Mouse (Mus musculus): ENCODE results near the gene Tom1l2.

Tom1l2 gene

DNA sequence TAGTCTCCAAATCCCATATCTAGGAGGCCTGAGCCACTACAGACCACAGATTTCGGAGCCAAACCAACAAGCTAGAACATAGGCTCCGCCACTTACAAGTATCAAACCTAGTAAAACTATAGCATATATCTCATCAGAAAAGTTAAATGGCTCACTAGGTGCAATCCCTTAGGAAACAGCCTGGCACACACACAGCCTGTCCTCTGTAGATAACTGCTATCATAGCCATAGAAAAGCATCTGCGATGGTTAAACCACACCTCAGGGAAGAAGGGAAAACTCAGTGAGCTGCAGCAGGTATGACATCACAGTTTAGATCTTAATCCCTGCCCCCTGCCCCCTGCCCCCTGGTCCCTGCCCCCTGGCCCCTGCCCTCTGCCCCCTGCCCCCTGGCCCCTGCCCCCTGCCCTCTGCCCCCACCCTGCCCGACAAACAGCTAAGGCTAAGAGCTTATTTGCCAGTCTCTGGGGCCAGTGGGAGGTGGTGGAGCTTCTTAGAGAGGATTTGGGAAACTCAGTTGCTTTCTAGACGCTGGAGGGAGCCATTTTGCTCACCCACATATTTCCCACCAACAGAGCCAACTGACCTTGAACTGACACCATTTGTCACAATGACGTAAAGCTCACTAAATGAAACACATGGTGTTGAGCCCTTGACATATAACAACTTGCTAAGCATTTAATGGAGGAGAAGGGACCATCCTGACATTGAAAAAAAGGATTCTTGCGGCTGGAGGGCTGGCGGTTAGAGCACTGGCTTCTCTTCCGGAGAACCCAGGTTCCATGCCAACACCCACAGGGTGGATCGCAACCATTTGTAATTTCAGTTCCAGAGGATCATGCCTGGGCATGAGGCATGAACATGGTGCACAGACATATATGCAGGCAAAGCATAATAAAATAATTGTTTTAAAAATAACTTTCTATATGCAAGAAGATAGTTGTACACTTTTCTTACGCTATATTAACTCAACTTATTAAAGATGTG, 72.0 kb downstream of the Tom1l2 start:
- Histone ChIP-seq H3K4me3 (replicated peaks; ENCODE audit: low read length) (no peak overlapping the region), H3K36me3 (ENCODE audit: insufficient read depth, low read length) (peaks cover 3% of the 10 kb centered on the region; the same call in 1 of the 2 replicates), H3K4me1 (replicated peaks; ENCODE audit: low read depth, low read length) (peaks cover 4% of the 10 kb centered on the region; the same call in 1 of the 2 replicates), H3K27me3 (ENCODE audit: insufficient read depth, low read length) (no peaks in the 10 kb centered on the region), H3K9me3 (ENCODE audit: low read length) (no peaks in the 10 kb centered on the region)
- TF ChIP-seq NANOG (IDR thresholded peaks at IDR 0.05; ENCODE audit: borderline replicate concordance, low read length) (no peak), POU5F1 (IDR thresholded peaks at IDR 0.05; ENCODE audit: borderline replicate concordance, low read length) (no peak), CTCF (conservative IDR thresholded peaks at IDR 0.05; ENCODE audit: low read length) (no peak)

DNA sequence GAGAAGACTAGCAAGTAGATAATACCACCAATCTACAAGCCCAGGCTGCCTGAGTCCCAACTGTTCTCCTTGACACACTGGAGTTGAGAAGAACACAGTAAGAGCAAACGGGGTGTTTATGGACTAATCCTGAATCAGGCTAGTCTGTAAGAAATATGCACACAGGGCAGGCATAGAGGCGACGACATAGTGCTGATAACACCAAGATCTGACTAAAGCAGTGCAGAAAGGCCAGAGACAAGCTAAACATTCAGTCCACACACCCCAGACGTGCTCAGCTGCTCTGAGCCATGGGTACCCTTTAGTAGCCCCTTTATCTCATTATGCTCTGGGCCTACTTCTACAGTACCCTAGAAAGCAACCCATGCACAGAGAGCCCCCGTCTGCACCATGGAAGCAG, 73.2 kb downstream of the Tom1l2 start:
- TF ChIP-seq NANOG (IDR thresholded peaks at IDR 0.05; ENCODE audit: borderline replicate concordance, low read length) = no peak
- TF ChIP-seq CTCF (conservative IDR thresholded peaks at IDR 0.05; ENCODE audit: low read length) = no peak
- TF ChIP-seq POU5F1 (IDR thresholded peaks at IDR 0.05; ENCODE audit: borderline replicate concordance, low read length) = no peak

DNA sequence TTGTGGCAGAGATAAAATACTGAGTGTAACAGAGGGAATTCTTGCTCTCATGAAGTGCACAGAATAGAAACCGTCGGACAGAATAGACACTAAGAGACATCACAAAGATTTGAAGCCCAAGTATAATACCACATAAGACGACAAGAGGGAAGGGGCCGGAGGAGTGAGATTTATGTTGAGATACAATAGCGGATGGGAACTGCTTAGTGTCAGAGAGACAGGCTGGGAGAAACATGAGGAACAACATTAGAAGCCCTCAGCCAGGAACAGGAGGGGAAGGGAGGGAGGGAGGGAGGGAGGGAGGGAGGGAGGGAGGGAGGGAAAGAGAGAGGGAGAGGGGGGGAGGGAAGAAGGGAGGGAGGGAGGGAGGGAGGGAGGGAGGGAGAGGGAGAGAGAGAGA, 74.9 kb downstream of the Tom1l2 start:
- TF ChIP-seq POU5F1 (IDR thresholded peaks at IDR 0.05; ENCODE audit: borderline replicate concordance, low read length) (no peak), CTCF (conservative IDR thresholded peaks at IDR 0.05; ENCODE audit: low read length) (no peak), NANOG (IDR thresholded peaks at IDR 0.05; ENCODE audit: borderline replicate concordance, low read length) (no peak)
- Histone ChIP-seq H3K9me3 (ENCODE audit: low read length) (no peaks in the 10 kb centered on the region), H3K4me1 (replicated peaks; ENCODE audit: low read depth, low read length) (peaks cover 4% of the 10 kb centered on the region; the same call in 1 of the 2 replicates), H3K4me3 (replicated peaks; ENCODE audit: low read length) (no peak overlapping the region), H3K27me3 (ENCODE audit: insufficient read depth, low read length) (no peaks in the 10 kb centered on the region), H3K36me3 (ENCODE audit: insufficient read depth, low read length) (peaks cover 11% of the 10 kb centered on the region)

More for the DNA sequence above, 73.2 kb downstream of the Tom1l2 start:
- Histone ChIP-seq H3K9me3 (ENCODE audit: low read length) (no peaks in the 10 kb centered on the region), H3K4me1 (replicated peaks; ENCODE audit: low read depth, low read length) (peaks cover 4% of the 10 kb centered on the region; the same call in 1 of the 2 replicates), H3K4me3 (replicated peaks; ENCODE audit: low read length) (no peak overlapping the region), H3K27me3 (ENCODE audit: insufficient read depth, low read length) (no peaks in the 10 kb centered on the region), H3K36me3 (ENCODE audit: insufficient read depth, low read length) (peaks cover 6% of the 10 kb centered on the region)

DNA sequence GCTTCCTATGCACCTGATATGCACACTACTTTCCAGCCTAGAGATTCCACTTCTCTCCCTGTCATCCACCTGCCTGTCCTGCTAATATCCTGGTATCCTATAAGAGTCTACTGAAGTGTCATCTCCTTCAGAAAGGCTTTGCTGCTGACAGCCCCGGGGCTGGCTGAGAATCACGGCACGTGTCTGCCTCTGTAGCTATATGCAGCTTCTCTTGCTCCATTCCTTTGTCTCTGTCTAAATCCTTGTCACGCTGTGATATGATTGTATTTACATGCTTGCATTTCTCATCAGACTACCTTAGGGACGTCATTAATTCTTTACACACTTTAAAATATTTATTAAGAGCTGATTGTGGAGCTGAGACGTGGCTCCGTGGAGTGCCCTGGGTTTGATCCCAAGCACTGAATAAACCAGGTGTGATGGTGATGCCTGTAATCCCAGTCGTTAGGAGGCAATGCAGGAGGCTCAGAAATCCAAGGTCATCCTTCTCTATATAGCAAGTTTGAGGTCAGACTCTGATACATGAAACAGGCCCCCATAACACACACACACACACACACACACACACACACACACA, 75.5 kb downstream of the Tom1l2 start:
- Histone ChIP-seq H3K27me3 (ENCODE audit: insufficient read depth, low read length) (no peaks in the 10 kb centered on the region), H3K4me3 (replicated peaks; ENCODE audit: low read length) (no peak overlapping the region), H3K36me3 (ENCODE audit: insufficient read depth, low read length) (peaks cover 11% of the 10 kb centered on the region), H3K9me3 (ENCODE audit: low read length) (no peaks in the 10 kb centered on the region), H3K4me1 (replicated peaks; ENCODE audit: low read depth, low read length) (peaks cover 4% of the 10 kb centered on the region; the same call in 1 of the 2 replicates)
- TF ChIP-seq NANOG (IDR thresholded peaks at IDR 0.05; ENCODE audit: borderline replicate concordance, low read length) (no peak), CTCF (conservative IDR thresholded peaks at IDR 0.05; ENCODE audit: low read length) (no peak), POU5F1 (IDR thresholded peaks at IDR 0.05; ENCODE audit: borderline replicate concordance, low read length) (no peak)

GRCm38 (mm10) chr11:60276408-60277093, 76.2 kb downstream of the Tom1l2 start:
- TF ChIP-seq NANOG (IDR thresholded peaks at IDR 0.05; ENCODE audit: borderline replicate concordance, low read length) (no peak), POU5F1 (IDR thresholded peaks at IDR 0.05; ENCODE audit: borderline replicate concordance, low read length) (no peak), CTCF (conservative IDR thresholded peaks at IDR 0.05; ENCODE audit: low read length) (no peak)
- H3K4me3 ChIP-seq (replicated peaks; ENCODE audit: low read length) = no peak overlapping the region
- no peaks in the 10 kb centered on the region for H3K27me3 ChIP-seq (ENCODE audit: insufficient read depth, low read length)
- H3K36me3 ChIP-seq (ENCODE audit: insufficient read depth, low read length) = peaks cover 11% of the 10 kb centered on the region
- no peaks in the 10 kb centered on the region for H3K9me3 ChIP-seq (ENCODE audit: low read length)
- H3K4me1 ChIP-seq (replicated peaks; ENCODE audit: low read depth, low read length) = peaks cover 4% of the 10 kb centered on the region; the same call in 1 of the 2 replicates

DNA sequence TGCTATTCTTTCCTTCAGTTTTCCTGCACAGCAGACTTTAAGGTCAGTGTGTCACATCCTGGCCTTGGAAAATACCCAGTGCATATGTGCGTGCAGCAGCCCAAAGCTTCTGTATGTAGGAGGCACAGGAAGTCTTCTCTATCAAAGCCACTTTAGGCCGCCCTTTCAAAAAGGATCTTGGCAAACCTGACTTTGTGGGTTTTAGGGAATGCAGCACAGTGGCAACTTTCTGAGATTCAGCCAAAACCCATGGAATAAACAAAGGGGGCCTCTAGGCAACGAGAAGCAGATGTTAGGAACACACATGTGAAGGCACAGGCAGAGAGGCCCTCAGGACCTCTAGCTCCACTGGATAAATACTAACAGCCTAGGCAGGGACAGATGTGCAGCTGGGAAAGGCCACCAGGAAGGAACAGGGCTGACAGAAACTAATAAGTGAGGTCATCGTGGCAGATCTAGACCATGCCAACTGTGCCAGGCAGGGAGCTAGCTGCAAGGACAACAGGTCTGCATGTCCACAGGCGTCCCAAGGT, 79.4 kb downstream of the Tom1l2 start:
- Histone ChIP-seq H3K9me3 (ENCODE audit: low read length) (no peaks in the 10 kb centered on the region), H3K4me1 (replicated peaks; ENCODE audit: low read depth, low read length) (no peaks in the 10 kb centered on the region), H3K36me3 (ENCODE audit: insufficient read depth, low read length) (peaks cover 14% of the 10 kb centered on the region), H3K4me3 (replicated peaks; ENCODE audit: low read length) (no peak overlapping the region), H3K27me3 (ENCODE audit: insufficient read depth, low read length) (no peaks in the 10 kb centered on the region)
- TF ChIP-seq NANOG (IDR thresholded peaks at IDR 0.05; ENCODE audit: borderline replicate concordance, low read length) (no peak), CTCF (conservative IDR thresholded peaks at IDR 0.05; ENCODE audit: low read length) (no peak), POU5F1 (IDR thresholded peaks at IDR 0.05; ENCODE audit: borderline replicate concordance, low read length) (no peak)

DNA sequence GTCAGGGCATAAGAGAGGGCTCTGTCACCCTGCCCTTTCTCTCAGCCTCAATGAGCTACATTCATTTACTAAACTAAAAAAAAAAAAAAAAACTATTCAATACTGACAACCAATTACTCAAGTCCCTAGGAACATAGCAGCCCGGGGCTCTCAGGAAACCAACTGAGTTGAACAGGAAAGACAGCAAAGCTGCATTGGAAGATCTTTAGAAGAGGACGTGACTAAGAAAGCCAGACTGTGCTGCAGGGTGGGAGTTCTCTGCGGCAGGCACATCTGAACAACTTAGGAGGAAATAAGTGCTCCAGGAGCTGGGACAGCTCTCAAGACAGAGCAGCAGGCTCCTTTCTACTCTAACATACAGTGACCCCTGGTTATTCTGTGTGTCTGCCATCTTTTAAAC, 84.1 kb downstream of the Tom1l2 start:
- TF ChIP-seq NANOG (IDR thresholded peaks at IDR 0.05; ENCODE audit: borderline replicate concordance, low read length) (no peak), CTCF (conservative IDR thresholded peaks at IDR 0.05; ENCODE audit: low read length) (no peak), POU5F1 (IDR thresholded peaks at IDR 0.05; ENCODE audit: borderline replicate concordance, low read length) (no peak)
- Histone ChIP-seq H3K4me3 (replicated peaks; ENCODE audit: low read length) (no peak overlapping the region), H3K36me3 (ENCODE audit: insufficient read depth, low read length) (0 out of 2 replicates have a peak, but pooled peaks cover 6% of the 10 kb centered on the region), H3K4me1 (replicated peaks; ENCODE audit: low read depth, low read length) (no peaks in the 10 kb centered on the region), H3K27me3 (ENCODE audit: insufficient read depth, low read length) (no peaks in the 10 kb centered on the region), H3K9me3 (ENCODE audit: low read length) (no peaks in the 10 kb centered on the region)
